Mouse (Mus musculus) ovary, postnatal 14 days (tissue): Measurements from ENCODE around the gene Dhcr24.

Experiments
- DNase-seq: peaks from one replicate; pipeline ENCODE4 v3.0.0; 2022; ENCODE audit warnings: low spot score

Gene Dhcr24

DNA sequence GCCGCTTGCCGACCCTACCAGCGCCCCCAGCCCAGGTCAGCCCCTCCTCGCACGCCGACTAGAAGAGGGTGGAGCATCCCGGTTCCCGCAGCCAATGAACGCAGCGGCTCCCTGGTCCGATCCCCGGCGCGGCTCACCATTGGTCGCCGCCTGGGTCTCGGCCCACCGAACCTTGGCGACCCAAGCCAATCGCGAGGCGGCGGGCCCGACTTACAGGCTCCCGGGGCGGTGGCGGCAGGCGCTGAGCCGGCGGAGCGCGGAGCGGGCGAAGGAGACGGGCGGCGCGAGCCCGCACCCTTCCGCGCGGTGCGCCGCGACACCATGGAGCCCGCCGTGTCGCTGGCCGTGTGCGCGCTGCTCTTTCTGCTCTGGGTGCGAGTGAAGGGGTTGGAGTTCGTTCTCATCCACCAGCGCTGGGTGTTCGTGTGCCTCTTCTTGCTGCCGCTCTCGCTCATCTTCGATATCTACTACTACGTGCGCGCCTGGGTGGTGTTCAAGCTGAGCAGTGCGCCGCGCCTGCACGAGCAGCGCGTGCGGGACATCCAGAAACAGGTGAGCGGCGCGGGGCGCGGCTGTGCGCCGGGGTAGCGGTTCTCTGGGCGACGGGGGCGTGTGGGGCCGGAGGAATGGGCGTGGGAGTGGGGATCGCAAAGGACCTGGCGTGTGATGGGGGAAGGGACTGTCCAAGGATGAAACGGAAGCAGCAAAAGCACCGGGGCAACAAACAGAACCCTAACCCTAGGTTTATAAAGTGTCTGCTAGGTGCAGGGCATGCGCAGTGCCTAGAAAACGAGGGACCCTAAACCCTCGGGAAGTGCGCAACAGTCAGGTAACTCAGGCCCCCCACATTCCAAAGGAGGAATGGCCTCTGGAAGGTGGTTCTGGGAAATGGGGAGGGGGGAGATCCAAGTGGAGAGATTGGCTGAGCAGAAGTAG, at the start of gene Dhcr24:
Dhcr24 (plus strand) TSS at position 193 of the 936 bp plus-strand sequence.
- DNase-seq: peak; percentile 85

DNA sequence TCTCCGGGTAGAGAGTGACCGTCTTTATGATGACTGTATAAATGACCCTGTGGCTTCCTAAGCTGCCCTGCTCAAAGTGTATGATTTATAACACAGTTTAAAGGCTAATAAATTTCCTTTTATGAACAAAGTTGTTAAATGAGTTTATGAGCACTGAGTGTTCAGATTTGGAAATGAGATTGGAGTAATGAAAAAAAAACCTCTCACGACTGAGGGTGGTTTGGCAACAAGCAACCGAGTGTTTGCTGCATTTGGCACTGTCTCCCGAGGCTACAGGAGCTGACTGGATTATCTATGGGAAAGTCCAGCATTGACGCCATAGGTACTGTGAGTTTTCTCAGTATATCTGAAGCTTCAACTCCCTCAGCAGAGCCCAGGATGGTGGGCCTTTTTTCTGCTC, 46.2 kb upstream of the Dhcr24 start:
- no peak for DNase-seq

DNA sequence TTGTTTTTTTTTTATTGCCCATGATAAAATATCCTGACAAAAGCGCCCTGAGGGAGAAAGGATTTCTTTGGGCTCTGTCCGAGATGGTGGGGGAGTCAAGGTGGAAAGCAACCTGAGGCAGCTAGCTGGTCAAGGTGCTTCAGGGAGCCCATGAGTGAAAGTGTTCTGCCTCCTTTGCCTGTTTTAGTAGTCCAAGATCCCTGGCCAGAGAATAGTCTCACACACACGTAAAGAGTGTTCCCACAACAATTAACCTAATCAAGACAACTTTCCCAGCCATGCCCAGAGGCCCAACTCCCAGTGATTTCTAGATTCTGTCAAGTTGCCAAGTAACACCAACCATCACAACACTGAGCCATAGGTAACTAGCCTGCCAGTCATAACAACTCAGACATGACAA, 38.3 kb upstream of the Dhcr24 start:
- no peak for DNase-seq

- no peak for DNase-seq
Observed at GRCm38 (mm10) chr4:106524131-106524530, 36.7 kb upstream of the Dhcr24 start.

DNA sequence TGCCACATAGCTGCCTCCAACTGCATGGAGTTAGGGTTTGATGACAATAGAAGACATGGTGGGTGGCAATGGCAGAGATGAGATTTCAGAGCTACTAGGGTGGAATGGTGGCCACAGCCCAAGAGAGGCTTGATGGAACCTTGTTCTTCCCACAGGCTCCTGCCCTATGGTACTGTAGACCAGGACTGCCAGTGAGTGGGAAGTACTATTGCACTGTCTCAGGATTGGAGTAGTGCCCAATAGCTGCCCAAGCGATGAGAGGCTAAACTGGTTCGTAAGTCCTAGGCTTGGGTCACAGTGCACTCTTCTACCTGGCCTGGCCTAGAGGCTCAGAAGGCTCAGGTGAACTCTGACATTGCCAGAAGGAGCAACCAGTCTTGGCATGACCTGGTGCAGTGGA, 35.8 kb upstream of the Dhcr24 start:
- DNase-seq: no peak

GRCm38 (mm10) chr4:106527856-106528547, 32.8 kb upstream of the Dhcr24 start:
- no peak for DNase-seq

GRCm38 (mm10) chr4:106529375-106530112, 31.3 kb upstream of the Dhcr24 start:
- DNase-seq: peak; percentile 88

DNA sequence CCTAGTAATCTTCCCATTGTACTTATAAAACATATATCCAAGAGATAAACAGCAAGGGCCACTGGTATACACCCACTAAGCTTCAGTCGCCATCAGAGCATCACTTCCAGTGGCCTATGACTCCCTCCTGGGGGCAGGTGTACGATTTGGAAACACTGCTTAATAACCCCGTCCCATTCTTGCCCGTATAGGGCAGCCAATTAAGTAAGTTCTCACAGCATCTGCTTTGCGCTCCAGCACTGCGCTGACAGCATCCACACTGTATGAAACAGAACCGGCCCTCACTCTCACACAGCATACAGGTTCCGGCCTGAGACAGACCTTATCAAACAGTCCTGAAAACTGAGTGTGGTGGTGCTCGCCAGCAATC, 30.7 kb upstream of the Dhcr24 start:
- DNase-seq: no peak

DNA sequence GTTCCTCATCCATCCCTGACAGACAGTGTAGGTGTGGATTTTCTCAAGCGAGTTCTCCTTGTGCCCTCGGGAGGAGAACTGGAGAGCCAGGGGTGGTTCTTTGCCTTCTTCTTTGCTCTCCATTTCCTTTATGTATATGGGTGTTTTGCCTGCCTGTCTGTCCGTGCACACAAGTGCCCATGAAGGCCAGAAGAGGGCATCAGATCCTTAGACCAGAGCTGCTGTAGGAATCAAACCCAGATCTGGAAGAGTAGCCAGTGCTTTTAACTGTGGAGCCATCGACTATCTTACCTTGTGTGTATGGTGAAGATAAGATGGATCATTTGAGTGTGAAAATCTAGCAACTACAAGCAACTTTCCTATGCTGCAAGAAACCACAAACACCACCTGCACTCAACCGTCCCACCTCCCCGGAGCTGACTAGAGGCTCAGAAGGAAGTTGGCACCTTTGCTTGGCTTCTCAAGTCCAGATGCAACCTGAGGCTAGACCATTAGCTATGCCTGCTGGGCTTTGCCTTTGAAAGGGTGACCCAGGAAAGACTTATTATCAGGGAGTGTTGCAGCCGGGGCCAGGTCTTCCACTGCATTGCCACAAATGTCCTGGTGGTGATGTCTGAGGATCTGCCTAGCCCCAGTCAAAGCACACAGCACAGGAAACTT, 27.3 kb upstream of the Dhcr24 start:
- DNase-seq: no peak

DNA sequence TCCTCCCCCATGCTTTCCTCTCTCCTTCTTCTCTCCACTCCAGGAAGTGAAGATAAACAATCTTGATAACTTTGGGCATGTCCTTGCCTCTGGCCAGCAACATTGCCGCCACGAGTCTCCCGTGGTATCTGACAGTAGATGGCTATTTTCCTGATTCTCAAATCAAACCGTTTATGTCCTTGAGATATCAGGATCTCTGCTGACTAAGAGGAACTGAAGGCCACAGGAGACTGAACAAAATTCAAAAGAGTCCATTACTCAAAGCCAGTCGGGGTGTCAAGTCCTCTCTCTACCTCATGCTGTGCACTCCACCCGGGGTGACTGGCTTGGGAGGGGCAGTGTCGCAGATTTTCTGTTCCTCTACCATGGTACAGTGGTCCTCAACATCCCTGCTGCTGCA, 26.6 kb upstream of the Dhcr24 start:
- no peak for DNase-seq

- DNase-seq: no peak
Observed at GRCm38 (mm10) chr4:106539756-106540155, 21.1 kb upstream of the Dhcr24 start.

DNA sequence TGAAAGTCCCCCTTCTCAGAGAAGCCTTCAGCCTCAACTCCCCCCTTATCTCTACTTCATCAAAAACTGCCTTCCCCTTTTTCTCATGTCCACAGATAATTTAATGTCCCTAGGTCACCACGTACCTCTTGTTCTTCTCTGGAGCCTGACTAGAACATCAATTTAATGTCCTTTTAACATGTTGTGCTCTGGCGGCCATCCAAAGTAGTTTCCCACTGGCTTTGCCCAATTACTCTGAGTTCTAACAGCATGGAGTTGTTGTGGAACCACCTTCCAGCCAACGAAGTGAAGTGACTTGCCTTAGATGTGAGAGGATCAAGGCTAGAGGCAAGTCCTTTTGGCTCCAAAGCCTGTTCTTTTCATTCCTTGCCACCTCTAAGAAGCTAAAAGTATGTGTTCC, 19.3 kb upstream of the Dhcr24 start:
- DNase-seq: no peak

GRCm38 (mm10) chr4:106542211-106542610, 18.6 kb upstream of the Dhcr24 start:
- DNase-seq: no peak

GRCm38 (mm10) chr4:106545817-106546373, 14.9 kb upstream of the Dhcr24 start:
- no peak for DNase-seq

DNA sequence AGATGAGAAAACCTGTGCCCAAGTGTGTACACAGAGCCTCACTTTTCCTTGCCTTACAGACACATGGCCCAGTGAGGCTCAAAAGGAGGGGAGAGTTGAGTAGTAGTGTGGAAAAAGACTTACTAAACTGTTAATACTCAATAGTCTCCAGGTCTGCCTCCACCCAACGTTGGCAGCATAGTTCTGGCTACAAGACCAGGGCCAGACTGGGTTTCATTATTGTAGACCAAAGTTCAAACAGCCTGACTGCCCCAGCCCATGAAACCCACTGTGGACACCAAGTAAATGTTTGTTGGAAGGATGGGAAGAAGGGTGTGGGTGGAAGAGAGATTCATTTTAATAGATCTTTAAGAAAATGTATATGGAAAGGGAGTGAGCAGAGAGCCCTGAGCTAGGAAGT, 13.9 kb upstream of the Dhcr24 start:
- DNase-seq: no peak

DNA sequence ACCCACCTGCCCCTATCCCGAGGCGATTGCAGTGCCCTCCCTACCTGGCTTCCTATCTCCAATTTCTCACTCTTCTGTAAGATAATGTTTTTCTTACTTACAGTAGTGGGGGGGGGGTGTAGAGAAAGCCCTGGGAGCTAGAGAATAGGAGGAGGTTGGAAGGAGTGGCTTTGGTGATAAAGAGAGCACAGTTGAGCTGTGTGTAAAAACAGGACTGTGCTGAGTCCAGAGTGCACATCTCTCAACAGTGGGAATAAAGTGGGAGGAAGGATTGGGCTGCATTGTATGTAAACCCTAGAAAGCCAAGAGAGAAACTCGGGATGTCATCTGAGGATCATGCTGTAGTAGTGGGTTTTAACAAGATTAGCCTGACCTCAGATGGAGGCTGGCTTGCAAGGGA, 12.7 kb upstream of the Dhcr24 start:
- no peak for DNase-seq

DNA sequence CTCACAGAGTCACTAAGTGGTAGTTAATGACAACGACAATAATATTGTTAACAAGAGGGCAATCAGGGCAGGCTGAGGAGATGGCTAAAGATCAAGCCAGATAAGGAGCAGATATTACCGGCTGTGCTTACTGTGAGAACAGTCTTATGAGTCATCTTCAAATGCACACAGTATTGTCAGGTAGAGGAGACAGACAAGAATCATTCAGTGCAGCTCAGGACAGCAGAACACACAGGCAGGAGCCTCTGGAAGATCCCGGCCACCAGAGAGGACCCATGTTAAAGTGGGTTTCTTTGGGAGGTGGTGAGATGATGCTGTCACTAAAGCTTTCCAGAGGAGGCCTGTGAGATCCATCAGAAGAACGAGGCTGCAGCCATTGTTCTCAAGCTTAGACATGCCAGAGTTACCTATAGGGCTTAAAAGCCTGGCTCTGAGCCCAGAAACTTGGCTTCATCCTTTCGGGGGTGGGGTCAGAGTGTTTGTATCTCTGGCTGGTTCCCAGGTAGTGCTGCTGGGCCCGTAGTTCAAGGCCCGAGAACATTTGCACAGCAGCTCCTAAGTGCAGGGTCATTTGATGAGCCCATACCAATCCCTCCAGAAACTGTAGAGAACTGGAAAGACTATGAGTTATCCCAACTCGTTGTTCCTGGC, 10.2 kb upstream of the Dhcr24 start:
- DNase-seq: no peak

DNA sequence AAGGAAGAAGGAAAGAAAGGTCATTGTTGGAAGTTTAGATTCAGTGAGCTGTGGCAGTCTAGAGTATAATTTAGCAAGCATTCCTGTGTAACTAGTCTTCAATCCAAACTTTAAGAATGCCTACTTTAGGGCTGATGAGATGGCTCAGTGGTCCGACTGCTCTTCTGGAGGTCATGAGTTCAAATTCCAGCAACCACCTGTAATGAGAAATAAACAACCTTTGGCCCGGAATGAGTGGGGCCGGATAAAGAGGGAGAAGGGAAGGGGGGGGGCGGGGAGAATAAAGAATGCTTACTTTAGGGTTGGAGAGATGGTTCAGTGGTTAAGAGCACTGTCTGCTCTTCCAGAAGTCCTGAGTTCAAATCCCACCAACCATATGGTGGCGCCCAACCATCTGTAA, 3.6 kb upstream of the Dhcr24 start:
- DNase-seq: no peak

DNA sequence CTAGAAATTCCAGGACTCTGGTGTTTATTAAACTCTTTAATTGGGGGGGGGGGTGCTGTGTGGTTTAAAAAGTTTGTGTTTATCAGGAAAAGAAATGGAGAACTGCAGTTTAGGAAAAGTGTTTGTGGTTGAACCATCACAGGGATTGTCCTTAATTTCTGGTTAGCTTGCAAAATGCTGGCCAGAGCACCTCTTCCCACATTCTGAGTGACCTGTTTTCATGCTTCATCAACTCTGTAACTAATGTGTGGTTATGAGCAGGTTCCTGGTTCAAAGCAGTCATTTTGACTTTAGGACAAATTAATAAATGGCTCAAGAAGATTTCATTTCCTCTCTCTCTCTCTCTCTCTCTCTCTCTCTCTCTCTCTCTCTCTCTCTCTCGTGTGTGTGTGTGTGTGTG, 2.9 kb upstream of the Dhcr24 start:
- DNase-seq: no peak

DNA sequence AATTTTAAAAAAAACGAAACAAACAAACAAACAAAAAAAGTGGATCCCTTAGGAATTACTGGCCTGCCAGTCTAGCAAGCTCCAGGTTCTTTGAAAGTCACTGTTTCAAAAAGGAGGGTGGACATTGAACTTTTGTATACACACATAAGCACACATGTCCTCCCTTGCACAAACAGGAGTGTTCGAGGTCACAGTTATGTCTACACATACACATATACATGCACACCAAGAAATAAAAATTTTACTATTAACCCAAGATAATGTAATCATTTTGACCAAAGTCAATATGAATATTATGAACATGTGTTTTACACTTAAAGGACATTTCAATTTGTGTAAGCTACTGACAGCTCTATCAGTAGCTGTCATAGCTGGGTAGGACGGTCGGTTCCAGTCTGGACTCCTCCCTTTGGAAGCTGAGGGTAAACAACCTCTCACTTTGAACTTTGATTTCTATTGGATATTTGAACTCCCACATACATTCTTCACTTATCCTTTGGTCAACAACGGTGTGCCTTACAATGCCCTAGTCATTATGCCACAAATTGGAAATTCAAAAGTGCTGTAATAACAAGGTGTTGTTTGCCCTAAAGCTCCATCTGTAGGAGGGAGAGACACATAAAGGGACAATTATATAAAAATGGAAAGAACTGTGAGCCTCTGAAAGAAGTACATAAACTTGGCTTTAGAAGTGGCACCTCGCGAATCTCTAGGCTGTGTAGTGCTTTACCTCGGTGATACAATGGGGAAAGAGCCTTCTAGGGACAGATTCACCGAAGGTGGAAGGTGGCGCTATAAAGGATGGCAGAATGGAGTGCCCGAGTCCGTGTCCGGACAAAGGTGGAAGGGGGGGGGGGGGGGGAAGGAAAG, 1.3 kb upstream of the Dhcr24 start:
- DNase-seq: no peak
